Mouse (Mus musculus): ENCODE measurements at regions not wholly inside any gene's neighbourhood (a gene's known extent, or its start where the extent isn't known, plus 50 kb on each side); places are given as distances from the start of the nearest gene placed in this dataset.

DNA sequence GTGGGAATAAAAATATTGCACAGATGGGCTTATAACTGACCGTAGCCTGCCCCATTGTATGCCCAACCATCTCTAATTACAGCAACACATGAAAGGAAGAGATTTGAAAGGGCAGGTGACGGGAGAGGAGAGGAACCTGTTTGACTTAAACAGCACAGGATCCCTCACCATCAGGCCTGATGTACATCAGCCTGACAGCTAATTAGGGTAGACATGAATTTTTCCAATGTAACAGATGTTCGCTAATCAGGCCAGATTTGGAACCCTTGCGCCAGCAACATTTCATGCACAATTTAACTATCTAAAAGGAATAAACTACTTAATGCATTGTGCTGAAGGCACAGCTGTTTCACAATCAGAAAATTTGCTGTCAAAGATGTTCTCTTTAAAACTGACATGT, 120.2 kb upstream of the Sp8 start:
- ATAC-seq = no peak
- peak; percentile 20 for DNase-seq (ENCODE audit: low spot score)
- H3K9me3 ChIP-seq (ENCODE audit: low read length) = no peaks in the 10 kb centered on the region
- WGBS = 49% methylated on average over 4 of the region's 4 CpGs
- no peak overlapping the region for H3K4me3 ChIP-seq (ENCODE audit: low read length)
- no peaks in the 10 kb centered on the region for H3K27me3 ChIP-seq (ENCODE audit: insufficient read depth, low read length)
- no peak overlapping the region for H3K27ac ChIP-seq
- TF ChIP-seq CTCF (IDR thresholded peaks at IDR 0.05; ENCODE audit: low read depth) = no peak
- H3K4me2 ChIP-seq (ENCODE audit: low read depth, low read length) = no peak overlapping the region
- no peak overlapping the region for H3K9ac ChIP-seq (replicated peaks; ENCODE audit: low read length)
- H3K4me1 ChIP-seq (ENCODE audit: insufficient read depth, low read length) = no peaks in the 10 kb centered on the region
- H3K36me3 ChIP-seq (ENCODE audit: insufficient read depth, low read length) = no peaks in the 10 kb centered on the region

DNA sequence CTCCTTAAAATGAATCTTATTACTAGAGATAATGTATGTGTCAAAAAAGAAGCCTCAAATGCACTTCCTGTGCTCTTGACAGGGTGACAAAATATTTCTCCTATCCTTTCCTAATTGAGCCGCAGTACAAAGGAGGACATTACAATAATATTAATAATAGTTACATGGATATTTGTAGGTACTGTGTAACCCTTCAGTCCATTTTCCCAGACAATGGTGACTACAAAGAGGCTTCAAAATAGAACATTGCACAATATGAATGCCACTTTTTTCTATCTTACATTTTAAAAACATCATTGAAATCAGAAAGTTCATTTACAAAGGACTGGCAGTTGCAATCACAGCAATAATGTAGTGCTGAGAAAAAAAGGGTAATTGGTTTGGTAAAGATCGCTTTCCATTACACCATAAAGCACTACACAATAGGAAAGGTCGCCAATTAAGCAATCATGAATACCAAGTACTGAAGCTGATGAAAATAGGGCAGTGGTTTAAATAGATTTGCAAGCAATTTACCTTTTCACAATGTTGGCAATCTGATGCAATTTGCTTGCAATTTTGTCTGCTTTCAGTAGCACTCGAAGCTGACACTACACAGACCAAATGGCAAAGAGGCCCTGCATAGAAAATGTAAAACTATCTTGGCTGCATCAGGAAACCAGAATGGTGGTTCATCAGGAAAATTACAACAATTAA, 126.1 kb upstream of the Sp8 start:
- DNase-seq (ENCODE audit: low spot score) = no peak
- H3K4me1 ChIP-seq (ENCODE audit: insufficient read depth, low read length) = no peaks in the 10 kb centered on the region
- H3K27ac ChIP-seq = no peak overlapping the region
- no peaks in the 10 kb centered on the region for H3K36me3 ChIP-seq (ENCODE audit: insufficient read depth, low read length)
- no peaks in the 10 kb centered on the region for H3K27me3 ChIP-seq (ENCODE audit: insufficient read depth, low read length)
- no peak for ATAC-seq
- H3K9ac ChIP-seq (replicated peaks; ENCODE audit: low read length) = no peak overlapping the region
- TF ChIP-seq CTCF (IDR thresholded peaks at IDR 0.05; ENCODE audit: low read depth) = no peak
- 60% methylated on average over 4 of the region's 4 CpGs for WGBS
- no peaks in the 10 kb centered on the region for H3K9me3 ChIP-seq (ENCODE audit: low read length)
- H3K4me2 ChIP-seq (ENCODE audit: low read depth, low read length) = no peak overlapping the region
- H3K4me3 ChIP-seq (ENCODE audit: low read length) = no peak overlapping the region

DNA sequence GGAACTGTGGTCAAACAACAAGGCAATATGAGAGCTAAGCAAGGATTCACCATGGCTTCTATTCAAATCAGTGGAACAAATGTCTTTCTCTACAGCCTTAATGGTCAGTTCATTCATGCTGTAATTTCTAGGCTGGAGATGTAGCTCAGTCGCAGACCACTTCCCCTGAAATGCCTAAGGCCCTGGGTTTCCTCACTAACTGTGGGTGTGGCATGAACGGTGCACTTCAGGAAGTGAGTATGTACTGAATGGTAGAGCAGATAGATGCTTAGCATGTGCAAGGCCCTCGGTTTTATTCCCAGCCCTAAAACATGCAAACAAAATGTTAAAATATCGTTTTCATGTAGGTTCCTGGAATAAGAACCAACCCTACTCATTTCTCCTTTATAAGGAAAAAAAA, 129.3 kb upstream of the Sp8 start:
- ATAC-seq (no peak), DNase-seq (ENCODE audit: low spot score) (no peak)
- H3K27me3 ChIP-seq (ENCODE audit: insufficient read depth, low read length) = no peaks in the 10 kb centered on the region
- H3K4me3 ChIP-seq (ENCODE audit: low read length) = no peak overlapping the region
- no peak overlapping the region for H3K4me2 ChIP-seq (ENCODE audit: low read depth, low read length)
- no peaks in the 10 kb centered on the region for H3K36me3 ChIP-seq (ENCODE audit: insufficient read depth, low read length)
- no peak for TF ChIP-seq CTCF (IDR thresholded peaks at IDR 0.05; ENCODE audit: low read depth)
- no peak overlapping the region for H3K27ac ChIP-seq
- H3K4me1 ChIP-seq (ENCODE audit: insufficient read depth, low read length) = no peaks in the 10 kb centered on the region
- no peak overlapping the region for H3K9ac ChIP-seq (replicated peaks; ENCODE audit: low read length)
- no peaks in the 10 kb centered on the region for H3K9me3 ChIP-seq (ENCODE audit: low read length)
- WGBS = 82% methylated on average over 4 of the region's 4 CpGs

DNA sequence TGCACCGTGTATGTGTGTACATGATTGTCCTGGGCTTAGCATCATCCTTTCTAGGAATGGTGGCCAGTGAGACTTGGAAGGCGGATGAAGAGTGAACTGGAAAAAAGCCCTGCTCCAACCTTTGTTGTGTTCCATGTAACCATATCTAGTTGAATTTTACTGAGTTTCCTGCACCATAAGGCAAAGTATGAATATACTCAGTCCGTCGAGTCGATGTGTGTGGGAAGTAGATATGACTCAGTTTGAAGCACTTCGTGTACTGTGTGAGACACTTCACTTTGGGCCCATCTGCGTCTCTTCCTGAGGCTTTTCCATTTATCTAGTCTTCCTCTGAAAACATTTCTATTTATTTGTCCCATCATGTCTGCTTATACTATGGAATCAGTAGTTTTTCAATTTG, 139.5 kb upstream of the Sp8 start:
- no peak for TF ChIP-seq CTCF (IDR thresholded peaks at IDR 0.05; ENCODE audit: low read depth)
- Histone ChIP-seq H3K27ac (no peak overlapping the region), H3K9me3 (ENCODE audit: low read length) (no peaks in the 10 kb centered on the region), H3K4me2 (ENCODE audit: low read depth, low read length) (no peak overlapping the region), H3K27me3 (ENCODE audit: insufficient read depth, low read length) (no peaks in the 10 kb centered on the region), H3K36me3 (ENCODE audit: insufficient read depth, low read length) (no peaks in the 10 kb centered on the region), H3K9ac (replicated peaks; ENCODE audit: low read length) (no peak overlapping the region), H3K4me1 (ENCODE audit: insufficient read depth, low read length) (no peaks in the 10 kb centered on the region), H3K4me3 (ENCODE audit: low read length) (no peak overlapping the region)
- WGBS = 89% methylated on average over 7 of the region's 7 CpGs
- DNase-seq (ENCODE audit: low spot score) (no peak), ATAC-seq (no peak)

DNA sequence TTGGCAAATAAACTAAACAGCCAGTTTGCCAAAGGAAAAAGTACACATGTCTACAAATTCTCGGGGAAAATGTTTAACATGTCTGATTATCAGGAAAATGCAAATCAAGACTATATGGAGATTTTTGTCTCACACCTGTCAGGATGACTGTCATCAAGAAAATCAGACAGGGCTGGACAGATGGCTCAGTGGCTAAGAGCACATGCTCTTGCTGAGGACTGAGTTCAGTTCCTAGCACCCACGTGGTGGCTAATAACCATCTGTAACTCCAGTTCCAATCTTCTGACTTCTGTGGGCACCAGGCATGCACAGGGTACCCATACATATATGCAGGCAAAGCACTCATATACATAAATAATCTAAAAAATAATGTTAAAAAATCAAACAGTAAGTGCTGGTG, 141.3 kb upstream of the Sp8 start:
- Histone ChIP-seq H3K4me2 (ENCODE audit: low read depth, low read length) (no peak overlapping the region), H3K9me3 (ENCODE audit: low read length) (no peaks in the 10 kb centered on the region), H3K27ac (no peak overlapping the region), H3K9ac (replicated peaks; ENCODE audit: low read length) (no peak overlapping the region), H3K27me3 (ENCODE audit: insufficient read depth, low read length) (no peaks in the 10 kb centered on the region), H3K4me1 (ENCODE audit: insufficient read depth, low read length) (no peaks in the 10 kb centered on the region), H3K4me3 (ENCODE audit: low read length) (no peak overlapping the region), H3K36me3 (ENCODE audit: insufficient read depth, low read length) (no peaks in the 10 kb centered on the region)
- TF ChIP-seq CTCF (IDR thresholded peaks at IDR 0.05; ENCODE audit: low read depth) = no peak
- DNase-seq (ENCODE audit: low spot score) (no peak), ATAC-seq (no peak)
- 85% methylated on average over 2 of the region's 2 CpGs for WGBS

DNA sequence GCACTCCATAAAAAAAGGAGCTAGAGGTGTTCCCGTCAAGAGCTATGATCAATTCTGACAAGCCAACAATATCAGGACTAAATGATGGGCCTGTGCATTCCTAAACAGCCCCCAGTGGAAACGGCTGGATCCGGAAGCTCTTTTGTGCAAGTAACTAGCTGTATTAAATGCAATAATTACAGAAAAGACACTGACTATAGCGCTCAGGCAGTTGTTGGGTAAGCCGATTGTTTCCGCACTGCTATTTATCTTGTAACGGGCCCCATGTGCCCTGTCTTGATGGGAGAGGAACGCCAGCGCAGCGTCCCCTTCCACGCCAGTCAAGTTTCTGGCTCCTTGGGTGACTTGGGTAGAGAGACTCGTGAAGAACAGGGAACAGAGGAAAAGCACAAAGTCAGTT, 142.4 kb upstream of the Sp8 start:
- 31% methylated on average over 12 of the region's 12 CpGs for WGBS
- DNase-seq (ENCODE audit: low spot score) (no peak), ATAC-seq (no peak)
- TF ChIP-seq CTCF (IDR thresholded peaks at IDR 0.05; ENCODE audit: low read depth) = no peak
- H3K36me3 ChIP-seq (ENCODE audit: insufficient read depth, low read length) = no peaks in the 10 kb centered on the region
- no peaks in the 10 kb centered on the region for H3K4me1 ChIP-seq (ENCODE audit: insufficient read depth, low read length)
- no peak overlapping the region for H3K9ac ChIP-seq (replicated peaks; ENCODE audit: low read length)
- H3K27ac ChIP-seq = no peak overlapping the region
- H3K27me3 ChIP-seq (ENCODE audit: insufficient read depth, low read length) = no peaks in the 10 kb centered on the region
- H3K9me3 ChIP-seq (ENCODE audit: low read length) = no peaks in the 10 kb centered on the region
- H3K4me2 ChIP-seq (ENCODE audit: low read depth, low read length) = no peak overlapping the region
- no peak overlapping the region for H3K4me3 ChIP-seq (ENCODE audit: low read length)

DNA sequence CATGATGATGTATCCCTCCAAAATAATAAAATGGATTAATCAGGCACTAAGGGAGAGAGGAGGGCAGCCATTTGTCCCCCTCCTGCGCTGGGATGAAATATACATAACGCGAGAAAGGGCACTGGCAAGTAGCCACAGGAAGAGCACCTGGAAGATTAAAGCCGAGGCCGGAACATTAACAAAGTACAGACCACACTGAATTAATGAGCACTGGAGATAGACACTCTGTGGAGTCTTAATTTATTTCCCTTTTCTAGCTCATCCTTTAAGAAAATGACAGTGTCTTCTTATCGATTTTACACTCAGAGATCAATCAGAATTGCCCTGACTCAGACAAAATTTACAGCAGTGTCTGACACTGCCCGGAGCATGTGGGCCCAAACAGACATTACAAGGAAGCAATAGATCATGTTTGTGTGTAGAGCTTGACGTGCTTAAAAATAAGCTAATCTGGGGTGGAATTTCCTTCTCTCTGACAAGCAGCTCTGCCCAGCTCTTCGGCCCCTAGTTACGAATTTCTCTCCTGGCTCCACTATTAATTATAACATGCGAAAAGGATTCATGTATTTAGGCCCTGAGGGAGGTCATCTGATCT, 143.0 kb upstream of the Sp8 start:
- ATAC-seq = no peak
- H3K36me3 ChIP-seq (ENCODE audit: insufficient read depth, low read length) = no peaks in the 10 kb centered on the region
- no peak overlapping the region for H3K4me3 ChIP-seq (ENCODE audit: low read length)
- WGBS = 45% methylated on average over 11 of the region's 11 CpGs
- H3K9ac ChIP-seq (replicated peaks; ENCODE audit: low read length) = no peak overlapping the region
- H3K4me1 ChIP-seq (ENCODE audit: insufficient read depth, low read length) = no peaks in the 10 kb centered on the region
- no peak for TF ChIP-seq CTCF (IDR thresholded peaks at IDR 0.05; ENCODE audit: low read depth)
- no peak for DNase-seq (ENCODE audit: low spot score)
- no peaks in the 10 kb centered on the region for H3K9me3 ChIP-seq (ENCODE audit: low read length)
- H3K27me3 ChIP-seq (ENCODE audit: insufficient read depth, low read length) = no peaks in the 10 kb centered on the region
- no peak overlapping the region for H3K27ac ChIP-seq
- no peak overlapping the region for H3K4me2 ChIP-seq (ENCODE audit: low read depth, low read length)
